Mouse (Mus musculus) cerebellum, adult 2 months (tissue): ENCODE results near the gene Tmem104.

Experiments used
- CTCF ChIP-seq: fragments of 200-500 bp; IDR thresholded peaks from 2 replicates; pipeline ENCODE4 v1.5.1; 2011; ENCODE audit warnings: low read depth, mild to moderate bottlenecking, control low read depth, low read length, moderate library complexity, borderline replicate concordance; ENCODE audit not compliant: insufficient read depth
- POLR2A ChIP-seq: fragments of 200-500 bp; IDR thresholded peaks from 2 replicates; pipeline ENCODE4 v1.6.1; 2011; ENCODE audit warnings: low read length, control low read depth, borderline replicate concordance; ENCODE audit not compliant: insufficient read depth

DNA sequence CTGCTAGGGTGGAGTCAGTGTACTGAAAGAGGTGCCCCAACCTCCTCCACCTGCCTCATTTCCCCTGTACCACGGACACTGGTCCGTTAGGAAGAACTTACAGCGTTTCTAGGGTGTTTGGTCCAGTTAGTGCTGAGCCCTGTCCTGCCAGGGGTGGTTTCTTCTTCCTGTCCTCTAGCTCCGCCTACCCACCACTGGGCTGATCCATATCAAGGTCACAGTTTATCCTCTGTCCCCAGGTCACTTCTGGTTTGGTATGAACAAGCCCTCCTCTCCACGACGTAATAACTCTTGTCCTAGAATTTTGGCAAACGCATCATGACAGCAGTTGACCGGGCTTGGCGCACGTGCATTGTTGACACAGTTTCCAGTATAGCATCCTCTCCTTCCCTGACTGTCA is 32.4 kb downstream of the Tmem104 start:
- no peak for TF ChIP-seq CTCF
- no peak for TF ChIP-seq POLR2A
